8 mouse cellular contexts compared by ENCODE assay signal in genomic region chr9:51764041-51764875, GRCm38 (mm10). TPM values are rescaled to one million over a fixed set of nuclear protein-coding genes. Genes with fewer than 3 reads are reported as not detected.
DNase-seq lines count a peak whose midpoint lies in the region; ATAC-seq lines count a peak whose summit lies in the region.

No protein-coding gene starts in this region.

- H3K27ac ChIP-seq in hindbrain, embryonic 14.5 days, result peak overlapping the region; percentile 81
- peak overlapping the region; percentile 87 for H3K27ac ChIP-seq in limb, embryonic 15.5 days
- peak overlapping the region; percentile 88 for H3K27ac ChIP-seq in neural tube, embryonic 13.5 days (replicated peaks)

- DNase-seq in 3T3-L1 (ENCODE audit: low read depth, low spot score), result peak; percentile 80
- peak; percentile 66 to 76 for DNase-seq in cerebellum, postnatal 10 days
- DNase-seq in hindbrain, embryonic 14.5 days (ENCODE audit: low spot score), result peak; percentile 68
- DNase-seq in gastrocnemius, postnatal 14 days, result no peak

- peaks cover 12% of the 10 kb centered on the region for H3K4me1 ChIP-seq in erythroblast, embryonic 14.5 days (ENCODE audit: control insufficient read depth)
- H3K4me1 ChIP-seq in hindbrain, embryonic 14.5 days (replicated peaks; ENCODE audit: control insufficient read depth, insufficient read depth, low read length), result peaks cover 14% of the 10 kb centered on the region
- peaks cover 23% of the 10 kb centered on the region for H3K4me1 ChIP-seq in limb, embryonic 15.5 days
- peaks cover 21% of the 10 kb centered on the region for H3K4me1 ChIP-seq in neural tube, embryonic 13.5 days (replicated peaks)

- H3K9me3 ChIP-seq in erythroblast, embryonic 14.5 days (ENCODE audit: control insufficient read depth, low read length), result no peaks in the 10 kb centered on the region; the same call in 1 of the 2 replicates
- H3K9me3 ChIP-seq in hindbrain, embryonic 14.5 days (ENCODE audit: control insufficient read depth, low read length), result no peaks in the 10 kb centered on the region
- H3K9me3 ChIP-seq in limb, embryonic 15.5 days, result no peaks in the 10 kb centered on the region
- no peaks in the 10 kb centered on the region for H3K9me3 ChIP-seq in neural tube, embryonic 13.5 days

- H3K9ac ChIP-seq in hindbrain, embryonic 14.5 days, result peak overlapping the region; percentile 90
- peak overlapping the region; percentile 62 for H3K9ac ChIP-seq in limb, embryonic 15.5 days
- peak overlapping the region; percentile 92 for H3K9ac ChIP-seq in neural tube, embryonic 13.5 days

- WGBS in hindbrain, embryonic 14.5 days, result 5% methylated on average over 12 of the region's 12 CpGs
- 6% methylated on average over 12 of the region's 12 CpGs for WGBS in limb, embryonic 15.5 days
- WGBS in neural tube, embryonic 13.5 days, result 4% methylated on average over 12 of the region's 12 CpGs

- H3K4me3 ChIP-seq in erythroblast, embryonic 14.5 days (replicated peaks), result peak overlapping the region; percentile 59
- H3K4me3 ChIP-seq in hindbrain, embryonic 14.5 days (replicated peaks; ENCODE audit: low read length), result peak overlapping the region; percentile 66
- peak overlapping the region; percentile 77 for H3K4me3 ChIP-seq in limb, embryonic 15.5 days
- peak overlapping the region; percentile 58 for H3K4me3 ChIP-seq in neural tube, embryonic 13.5 days

- peaks cover 74% of the 10 kb centered on the region for H3K27me3 ChIP-seq in erythroblast, embryonic 14.5 days (ENCODE audit: control insufficient read depth)
- H3K27me3 ChIP-seq in hindbrain, embryonic 14.5 days (ENCODE audit: control insufficient read depth, insufficient read depth, low read length), result peaks cover 15% of the 10 kb centered on the region; the same call in 1 of the 2 replicates
- H3K27me3 ChIP-seq in limb, embryonic 15.5 days, result peaks cover 30% of the 10 kb centered on the region
- peaks cover 10% of the 10 kb centered on the region; the same call in 1 of the 2 replicates for H3K27me3 ChIP-seq in neural tube, embryonic 13.5 days

- peak overlapping the region; percentile 82 for H3K4me2 ChIP-seq in hindbrain, embryonic 14.5 days (replicated peaks)
- peak overlapping the region; percentile 90 for H3K4me2 ChIP-seq in limb, embryonic 15.5 days
- peak overlapping the region; percentile 68 for H3K4me2 ChIP-seq in neural tube, embryonic 13.5 days

- intact Hi-C loops in gastrocnemius, postnatal 14 days (cut with DNase I; ENCODE audit: low total_unique reads), result no loop called here

- ATAC-seq in erythroblast, adult 5-6 weeks (replicated peaks; ENCODE audit: low FRiP score, poor library complexity, severe bottlenecking), result no peak
- ATAC-seq in hindbrain, embryonic 14.5 days (ENCODE audit: low FRiP score), result peak; percentile 39; the same call in 1 of the 2 replicates
- ATAC-seq in limb, embryonic 15.5 days (ENCODE audit: insufficient number of reproducible peaks, low FRiP score, low TSS enrichment, low read depth), result no peak
- peak; percentile 61 for ATAC-seq in neural tube, embryonic 13.5 days (ENCODE audit: low read depth)

- H3K36me3 ChIP-seq in erythroblast, embryonic 14.5 days (ENCODE audit: control insufficient read depth), result no peaks in the 10 kb centered on the region
- no peaks in the 10 kb centered on the region for H3K36me3 ChIP-seq in hindbrain, embryonic 14.5 days (replicated peaks; ENCODE audit: control insufficient read depth, insufficient read depth)
- H3K36me3 ChIP-seq in limb, embryonic 15.5 days, result no peaks in the 10 kb centered on the region
- no peaks in the 10 kb centered on the region for H3K36me3 ChIP-seq in neural tube, embryonic 13.5 days

RNA-seq across cellular contexts. Expression of gene Arhgap20, which starts 0.9 kb away (rescaled TPM):
- polyA plus RNA-seq in erythroblast, embryonic 14.5 days (2012), result not detected in 2 replicates
- total RNA-seq in erythroblast, adult 5-6 weeks (2015; ENCODE audit: low replicate concordance), result not detected in 2 replicates
- total RNA-seq in erythroblast, adult 5-6 weeks (2017; ENCODE audit: low replicate concordance), result not detected in 2 replicates
- polyA plus RNA-seq in hindbrain, embryonic 14.5 days (2014; fragmentation: Nextera tagmentation; extraction: Ambion mirVana), result 28.2 and 29.7 TPM in 2 replicates
- polyA plus RNA-seq in limb, embryonic 15.5 days (2015; fragmentation: Nextera tagmentation; extraction: Ambion mirVana), result 9.3 and 9.5 TPM in 2 replicates
- 20.9 and 22.4 TPM in 2 replicates for polyA plus RNA-seq in neural tube, embryonic 13.5 days (2015; fragmentation: Nextera tagmentation; extraction: Ambion mirVana)
- total RNA-seq in gastrocnemius, postnatal 14 days (2021), result 10 to 100 TPM; 15.7 to 20.4 TPM

Comparison
In these comparisons a context has a peak if more than half of its experiments do, and no peak if none do; other contexts are left out.
1. ATAC-seq: peak in hindbrain, embryonic 14.5 days (single experiment) and neural tube, embryonic 13.5 days (single experiment); none in erythroblast, adult 5-6 weeks (single experiment) and limb, embryonic 15.5 days (single experiment).
2. RNA of gene Arhgap20, which starts 0.9 kb away (polyA plus RNA-seq): 28.2 to 29.7 TPM in hindbrain, embryonic 14.5 days, 20.9 to 22.4 TPM in neural tube, embryonic 13.5 days and 9.3 to 9.5 TPM in limb, embryonic 15.5 days; not detected in erythroblast, embryonic 14.5 days; every median in the first group is over 10 times any median in the second.
3. Peak in every context shown above with its lines, with median percentiles within 50 percentile points of each other: H3K4me3 ChIP-seq, H3K27ac ChIP-seq, H3K4me2 ChIP-seq and H3K9ac ChIP-seq.